Comparison of ENCODE assay signal across 8 mouse cellular contexts in genomic region chr14:121198915-121199572, GRCm38 (mm10).
A peak's percentile ranks its signal among the peaks of the same experiment; 100 is the strongest.
DNase-seq lines count a peak whose midpoint lies in the region; ATAC-seq and TF ChIP-seq lines count a peak whose summit lies in the region.
"Had no signal": no experiment of that assay in that cellular context is flagged by ENCODE, and none has a peak within 500 bp of the region (broad histone marks: within the 10 kb centered on the region; RNA-seq: fewer than 3 reads in every experiment).

No protein-coding gene starts in this region.

- H3K4me1 ChIP-seq in forebrain, embryonic 16.5 days (replicated peaks; ENCODE audit: control insufficient read depth, insufficient read depth, low read length): peaks cover 16% of the 10 kb centered on the region
- H3K4me1 ChIP-seq in olfactory bulb, adult 2 months (ENCODE audit: control insufficient read depth, insufficient read depth, low read length): peaks cover 23% of the 10 kb centered on the region

- H3K4me2 ChIP-seq in forebrain, embryonic 16.5 days (ENCODE audit: low read length): no peak overlapping the region

- DNase-seq in right cerebral cortex, postnatal 36 days (ENCODE audit: low spot score in 2 of 2): peak; percentile 32 to 41
- no peak for DNase-seq in right cerebral cortex, adult 2 months (ENCODE audit: low spot score in 2 of 2)
- peak; percentile 53 to 54 for DNase-seq in left cerebral cortex, postnatal 10 days (ENCODE audit: extremely low spot score in 1 of 2, low spot score in 2 of 2)
- no peak for DNase-seq in cerebellum, adult 11 months
- no peak for DNase-seq in adrenal gland, postnatal 36 days

- H3K36me3 ChIP-seq in forebrain, embryonic 16.5 days (ENCODE audit: control insufficient read depth, insufficient read depth): no peaks in the 10 kb centered on the region

- WGBS in forebrain, embryonic 16.5 days: 23% methylated on average over 14 of the region's 14 CpGs
- WGBS in olfactory bulb, adult 2 months: 52% methylated on average over 14 of the region's 14 CpGs

- 0 out of 2 replicates have a peak, but pooled peaks cover 4% of the 10 kb centered on the region for H3K9me3 ChIP-seq in forebrain, embryonic 16.5 days (ENCODE audit: control insufficient read depth, low read length)

- H3K27me3 ChIP-seq in forebrain, embryonic 16.5 days (replicated peaks; ENCODE audit: control insufficient read depth, insufficient read depth, low read length): no peaks in the 10 kb centered on the region

- no peak overlapping the region; the same call in 1 of the 2 replicates for H3K27ac ChIP-seq in forebrain, embryonic 16.5 days (ENCODE audit: low read length)
- peak overlapping the region; percentile 65 for H3K27ac ChIP-seq in olfactory bulb, adult 2 months (ENCODE audit: insufficient read depth, low read depth, low read length)
- H3K27ac ChIP-seq: macrophage had no signal

- H3K4me3 ChIP-seq in forebrain, embryonic 16.5 days (replicated peaks; ENCODE audit: low read length): no peak overlapping the region
- no peak overlapping the region for H3K4me3 ChIP-seq in olfactory bulb, adult 2 months (ENCODE audit: insufficient read depth, low read depth, low read length)

- peak; percentile 86 for ATAC-seq in forebrain, embryonic 16.5 days

- TF ChIP-seq CTCF in olfactory bulb, adult 2 months (IDR thresholded peaks at IDR 0.05; ENCODE audit: insufficient read depth, low read depth, low read length): no peak

- H3K9ac ChIP-seq in forebrain, embryonic 16.5 days (replicated peaks; ENCODE audit: low read depth, low read length): no peak overlapping the region

- intact Hi-C loops in left cerebral cortex, postnatal 10 days (cut with DNase I): no loop called here

- TF ChIP-seq POLR2A in olfactory bulb, adult 2 months (IDR thresholded peaks at IDR 0.05; ENCODE audit: insufficient read depth, low read depth, low read length): no peak

Comparison
In these comparisons a context has a peak if more than half of its experiments do, and no peak if none do; other contexts are left out.
1. DNase-seq: peak in right cerebral cortex, postnatal 36 days (2 of 2) and left cerebral cortex, postnatal 10 days (2 of 2); none in right cerebral cortex, adult 2 months (0 of 2), cerebellum, adult 11 months (single experiment) and adrenal gland, postnatal 36 days (0 of 2).